Mouse (Mus musculus) lung, postnatal 0 days (tissue): ENCODE data around the gene Cobll1.

Source experiments
- CTCF ChIP-seq: IDR thresholded peaks from 2 replicates; pipeline ENCODE4 v1.5.1; 2016; ENCODE audit warnings: antibody characterized with exemption, mild to moderate bottlenecking
- EP300 ChIP-seq: IDR thresholded peaks from 2 replicates; pipeline ENCODE4 v1.6.1; 2016; ENCODE audit warnings: antibody characterized with exemption, mild to moderate bottlenecking, control low read depth

- TF ChIP-seq CTCF: no peak
- TF ChIP-seq EP300: no peak
These were observed 90.3 kb downstream of the Cobll1 start for GRCm38 (mm10) chr2:65148928-65149327.
